Mouse (Mus musculus): ENCODE data around the gene Srarp. TPM values are rescaled to one million over a fixed set of nuclear protein-coding genes. Genes with fewer than 3 reads are reported as not detected.

The Srarp gene
- polyA plus RNA-seq, 1 experiment from 2014 or later, result not detected

Other genes with a start within 250 kb of the Srarp start
- 6.7 and 7.1 TPM in 2 replicates for gene Rsg1, start 222.1 kb downstream of the Srarp start, polyA plus RNA-seq (2016; fragmentation: Nextera tagmentation; extraction: Ambion mirVana)
- 9.1 and 10.8 TPM in 2 replicates for gene Arhgef19, start 196.6 kb downstream of the Srarp start, polyA plus RNA-seq (2016; fragmentation: Nextera tagmentation; extraction: Ambion mirVana)
- 3.1 and 3.9 TPM in 2 replicates for gene Epha2, start 134.9 kb downstream of the Srarp start, polyA plus RNA-seq (2016; fragmentation: Nextera tagmentation; extraction: Ambion mirVana)
- 0.43 and 0.63 TPM in 2 replicates for gene Fam131c, start 67.9 kb downstream of the Srarp start, polyA plus RNA-seq (2016; fragmentation: Nextera tagmentation; extraction: Ambion mirVana)
- 0.46 and 0.51 TPM in 2 replicates for gene Clcnka, start 37.4 kb downstream of the Srarp start, polyA plus RNA-seq (2016; fragmentation: Nextera tagmentation; extraction: Ambion mirVana)
- not detected in 2 replicates for gene Clcnkb, start 20.1 kb downstream of the Srarp start, polyA plus RNA-seq (2016; fragmentation: Nextera tagmentation; extraction: Ambion mirVana)
- 0.08 TPM in 1 of 2 replicates, not detected in the other for gene Hspb7, start 15.3 kb downstream of the Srarp start, polyA plus RNA-seq (2016; fragmentation: Nextera tagmentation; extraction: Ambion mirVana)
- gene Zbtb17, start 8.5 kb upstream of the Srarp start, polyA plus RNA-seq (2016; fragmentation: Nextera tagmentation; extraction: Ambion mirVana), result 59.0 and 61.1 TPM in 2 replicates
- 14.1 and 16.6 TPM in 2 replicates for gene Spen, start 102.5 kb upstream of the Srarp start, polyA plus RNA-seq (2016; fragmentation: Nextera tagmentation; extraction: Ambion mirVana)
- 65.4 and 78.9 TPM in 2 replicates for gene Fblim1, start 170.0 kb upstream of the Srarp start, polyA plus RNA-seq (2016; fragmentation: Nextera tagmentation; extraction: Ambion mirVana)
- 0.80 and 0.87 TPM in 2 replicates for gene Tmem82, start 182.5 kb upstream of the Srarp start, polyA plus RNA-seq (2016; fragmentation: Nextera tagmentation; extraction: Ambion mirVana)
- gene Slc25a34, start 187.7 kb upstream of the Srarp start, polyA plus RNA-seq (2016; fragmentation: Nextera tagmentation; extraction: Ambion mirVana), result not detected in 2 replicates
- 7.4 and 8.3 TPM in 2 replicates for gene Plekhm2, start 228.8 kb upstream of the Srarp start, polyA plus RNA-seq (2016; fragmentation: Nextera tagmentation; extraction: Ambion mirVana)
- 1.8 TPM in 1 of 2 replicates, not detected in the other for gene Rsc1a1, start 249.5 kb upstream of the Srarp start, polyA plus RNA-seq (2016; fragmentation: Nextera tagmentation; extraction: Ambion mirVana)